Mouse (Mus musculus) natural killer cell, adult 2 months (primary cell): ENCODE measurements at regions not wholly inside any gene's neighbourhood (a gene's known extent, or its start where the extent isn't known, plus 50 kb on each side); places are given as distances from the start of the nearest gene placed in this dataset.

Source experiments
- DNase-seq, 2 experiments: peaks; one replicate each; pipeline ENCODE4 v3.0.0; 2022; ENCODE audit warnings: low spot score in 2 of 2

DNA sequence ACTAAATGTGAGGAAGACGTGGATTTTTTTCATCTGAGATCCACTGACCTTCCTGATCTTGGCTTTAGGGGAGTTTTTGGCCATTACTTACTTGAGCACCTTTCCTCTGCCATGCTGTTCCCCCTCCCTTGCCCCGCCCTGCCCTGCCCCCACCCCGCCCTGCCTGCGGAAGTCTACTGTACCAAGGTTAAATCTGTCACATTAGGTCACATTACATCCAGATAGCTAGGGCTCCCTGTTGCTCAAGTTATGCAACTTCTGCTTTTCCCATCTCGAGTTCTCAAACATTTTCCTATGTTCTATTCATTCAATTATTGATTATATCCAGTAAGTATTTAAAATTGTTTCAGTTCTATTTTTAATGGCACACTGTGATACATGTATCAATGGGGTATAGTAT lies 144.7 kb upstream of the Cnot2 start:
- DNase-seq = no peak

DNA sequence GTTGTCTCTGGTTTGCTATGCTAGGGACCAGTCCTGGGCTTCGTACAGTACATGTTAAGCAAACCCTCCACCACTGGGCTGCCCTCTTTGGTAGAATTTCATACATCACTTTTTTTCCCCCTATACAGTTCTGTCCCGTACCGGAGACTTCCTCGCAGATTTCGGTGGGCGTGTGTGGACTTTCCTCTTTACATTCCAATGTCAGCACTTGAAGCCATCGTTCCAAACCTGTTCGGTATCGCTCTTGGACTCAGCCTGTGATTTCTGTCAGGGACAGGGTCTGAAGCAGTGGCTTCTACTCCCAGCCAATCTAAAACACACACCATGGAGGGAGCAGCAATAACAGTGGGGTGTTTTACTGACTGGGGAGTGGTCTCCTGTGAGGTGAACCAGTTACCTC lies 140.7 kb upstream of the Cnot2 start:
- DNase-seq = no peak

DNA sequence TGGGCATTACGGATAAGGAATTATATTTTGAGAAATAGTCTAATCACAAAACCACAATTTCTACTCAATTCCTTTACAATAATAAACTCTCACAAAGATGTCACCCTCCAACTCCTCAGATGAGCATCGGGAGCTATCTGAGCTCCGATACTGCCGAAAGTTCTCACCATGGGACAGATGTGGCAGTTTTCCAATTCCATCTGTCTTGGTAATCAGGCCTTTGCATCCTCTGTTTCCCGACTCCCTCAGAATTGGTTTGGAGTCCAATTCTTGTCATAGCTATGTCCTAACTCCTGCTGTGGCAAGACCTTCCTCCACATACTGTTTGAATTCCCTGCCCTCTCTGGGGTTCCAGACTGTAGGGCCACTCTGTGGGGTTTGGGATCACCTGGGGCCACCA lies 138.3 kb upstream of the Cnot2 start:
- no peak for DNase-seq

DNA sequence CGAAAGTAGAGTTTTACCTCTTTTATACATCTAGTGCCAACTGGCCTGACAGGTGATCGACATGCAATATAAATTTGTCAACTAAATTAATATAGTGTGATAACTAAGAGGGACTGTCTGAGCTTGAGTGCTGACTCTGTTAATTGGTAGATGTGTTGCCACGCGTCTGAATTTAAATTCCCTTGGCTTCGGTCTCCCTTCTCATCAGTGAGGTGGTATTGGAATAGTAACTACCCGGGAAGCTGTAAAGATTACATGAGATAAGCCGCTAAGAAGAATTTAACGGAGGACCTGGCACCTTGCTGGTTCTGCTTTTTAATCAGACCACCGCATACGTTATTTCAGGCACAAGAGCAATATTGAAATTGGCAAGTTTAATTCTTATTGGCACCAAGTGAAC lies 136.7 kb upstream of the Cnot2 start:
- no peak for DNase-seq

DNA sequence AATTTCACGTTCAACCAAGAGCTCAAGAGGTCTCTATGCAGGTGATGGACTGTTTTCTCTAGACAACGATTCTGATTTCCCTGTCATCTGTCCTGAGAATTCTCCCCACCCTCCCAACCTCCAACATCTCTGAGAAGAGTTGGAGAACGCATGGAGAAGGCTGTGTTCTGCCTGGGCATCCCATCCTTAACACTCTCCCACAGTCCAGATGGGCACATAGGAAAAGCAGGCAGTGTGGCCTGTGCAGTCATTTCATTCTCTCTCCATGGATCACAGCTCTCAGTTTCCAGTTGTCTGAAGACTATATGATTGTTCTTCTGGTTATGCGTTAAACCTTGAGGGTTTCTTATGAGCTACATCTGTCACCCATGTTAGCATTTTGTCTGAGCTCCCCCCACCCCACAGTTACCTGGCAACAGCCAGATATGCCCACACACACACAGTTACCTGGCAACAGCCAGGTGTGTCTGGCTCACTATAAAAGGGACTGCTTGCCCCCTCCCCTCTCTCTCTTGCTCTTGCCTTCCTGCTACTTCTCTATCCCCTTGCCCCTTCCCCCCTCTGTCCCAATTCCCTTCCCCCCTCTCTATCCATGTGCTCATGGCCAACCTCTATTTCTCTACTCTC lies 135.8 kb upstream of the Cnot2 start:
- DNase-seq = no peak

DNA sequence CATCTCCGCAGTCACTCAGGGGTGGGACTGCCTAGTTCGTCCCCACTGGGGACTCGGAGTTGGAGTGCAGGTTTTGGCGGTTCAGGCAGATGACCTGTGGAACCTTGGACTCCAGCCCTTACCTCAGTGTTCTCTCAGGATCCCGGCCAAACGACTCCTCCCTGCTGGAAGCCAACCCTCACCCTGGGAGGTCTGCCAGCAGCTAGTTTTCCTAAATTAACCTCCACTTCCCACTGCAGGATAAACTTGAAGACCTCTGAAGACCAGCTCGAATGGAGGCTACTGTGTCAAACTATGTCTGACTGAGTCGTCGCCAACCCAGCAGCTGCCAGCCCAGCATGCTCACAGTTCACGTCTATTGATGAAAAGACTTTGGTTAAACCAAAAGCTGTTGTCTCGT lies 132.1 kb upstream of the Cnot2 start:
- no peak for DNase-seq

DNA sequence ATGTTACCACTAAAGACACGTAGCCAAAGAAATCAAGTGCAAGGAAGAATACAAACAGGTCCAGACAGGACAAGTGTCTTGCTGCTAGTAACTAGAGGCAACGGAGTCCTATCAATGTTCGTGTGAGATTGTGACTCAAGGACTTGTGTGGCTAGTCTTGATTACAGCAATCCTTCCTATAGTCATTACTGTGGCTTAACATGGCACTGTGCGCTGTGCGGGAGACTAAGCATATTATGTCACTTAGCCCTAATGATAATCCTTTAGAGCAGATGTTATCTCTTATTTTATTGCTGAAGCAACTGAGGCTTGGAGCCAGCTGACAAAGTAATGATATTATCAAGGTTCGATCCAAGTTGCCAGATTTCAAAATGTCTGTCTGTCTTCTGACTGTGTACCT lies 125.7 kb upstream of the Cnot2 start:
- no peak for DNase-seq

DNA sequence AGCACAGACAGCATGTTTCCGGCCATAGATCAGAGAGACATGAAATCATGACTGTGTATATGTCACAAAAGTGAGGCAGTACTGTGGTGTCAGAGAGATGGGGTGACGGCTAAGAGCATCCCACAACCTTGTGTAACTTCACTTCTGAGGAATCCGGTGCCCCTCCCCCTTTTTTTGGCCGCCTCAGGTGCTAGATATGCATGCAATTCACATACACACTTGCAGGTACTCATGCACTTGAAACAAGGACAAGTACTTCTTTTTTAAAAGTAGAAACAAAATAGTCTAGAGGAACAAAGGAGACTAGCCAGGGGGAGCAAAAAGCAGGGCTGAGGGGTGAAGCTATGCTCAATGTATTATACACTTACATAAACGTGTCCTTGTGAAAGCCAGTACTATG lies 120.0 kb upstream of the Cnot2 start:
- DNase-seq = no peak

DNA sequence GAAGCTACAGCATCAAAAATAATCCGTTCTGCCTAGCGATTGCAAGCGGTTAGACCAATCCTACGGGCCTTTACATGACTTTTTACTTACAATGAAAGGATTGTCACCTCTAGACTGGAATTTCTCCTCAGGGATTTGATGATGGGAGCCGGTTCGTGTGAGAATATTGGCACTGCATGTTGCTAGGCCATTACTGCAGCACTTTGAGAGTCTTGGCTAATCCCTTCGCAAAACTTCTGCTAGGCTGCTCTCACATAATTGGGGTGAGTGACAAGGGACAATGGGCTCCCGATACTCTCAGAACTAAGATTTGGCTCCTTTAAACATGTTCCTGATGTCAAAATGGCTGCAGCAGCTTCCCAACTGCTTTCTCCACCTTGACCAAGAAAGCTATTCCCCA lies 118.4 kb upstream of the Cnot2 start:
- DNase-seq = no peak

DNA sequence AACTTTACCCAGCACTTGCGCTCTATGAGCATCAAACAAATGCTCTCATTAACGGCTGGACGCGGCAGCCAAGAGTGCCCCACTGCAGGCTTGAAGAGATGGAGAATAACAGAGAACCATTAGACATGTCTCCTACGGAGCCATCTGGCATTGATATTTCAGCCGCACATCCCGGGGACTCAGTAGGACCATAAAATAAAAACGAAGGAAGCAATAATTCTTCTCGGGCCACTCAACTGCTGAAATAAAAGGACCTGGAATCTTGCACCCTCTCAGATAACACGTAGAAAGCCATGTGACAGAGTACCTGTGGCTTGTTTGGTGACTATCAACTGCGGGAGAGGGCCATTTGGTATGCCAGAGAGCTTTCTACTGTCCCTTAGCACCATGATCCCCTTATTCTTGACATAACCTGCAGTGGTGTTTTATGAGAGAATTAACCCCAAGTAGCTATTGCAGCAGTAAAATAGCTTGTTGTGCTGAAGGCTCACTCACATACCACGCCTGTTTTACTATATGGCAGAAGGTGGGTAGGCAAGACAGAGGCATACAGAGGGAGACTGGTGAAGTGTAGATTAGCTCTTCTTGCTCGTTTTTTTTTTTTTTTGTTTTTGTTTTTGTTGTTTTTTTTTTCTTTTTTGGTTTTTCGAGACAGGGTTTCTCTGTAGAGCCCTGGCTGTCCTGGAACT lies 116.5 kb upstream of the Cnot2 start:
- no peak for DNase-seq

DNA sequence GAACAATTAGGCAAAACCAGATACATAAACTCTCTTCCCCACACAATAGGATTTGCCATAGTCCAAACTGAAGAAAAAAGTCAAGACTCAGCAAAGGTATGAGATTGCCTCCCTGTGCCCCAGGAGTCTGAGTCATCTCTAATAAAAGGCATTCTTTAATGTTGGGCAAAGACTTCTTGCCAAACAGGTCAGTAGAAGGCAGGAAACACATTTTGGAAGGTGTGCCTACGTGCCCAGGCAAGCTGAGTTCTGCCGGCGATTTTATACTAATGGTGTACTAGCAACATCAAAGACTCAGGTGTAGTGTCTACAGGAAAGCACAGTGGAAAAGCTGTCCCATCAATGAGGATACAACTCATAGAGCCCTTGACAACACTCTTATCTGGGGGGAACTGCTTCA lies 112.5 kb upstream of the Cnot2 start:
- no peak for DNase-seq

DNA sequence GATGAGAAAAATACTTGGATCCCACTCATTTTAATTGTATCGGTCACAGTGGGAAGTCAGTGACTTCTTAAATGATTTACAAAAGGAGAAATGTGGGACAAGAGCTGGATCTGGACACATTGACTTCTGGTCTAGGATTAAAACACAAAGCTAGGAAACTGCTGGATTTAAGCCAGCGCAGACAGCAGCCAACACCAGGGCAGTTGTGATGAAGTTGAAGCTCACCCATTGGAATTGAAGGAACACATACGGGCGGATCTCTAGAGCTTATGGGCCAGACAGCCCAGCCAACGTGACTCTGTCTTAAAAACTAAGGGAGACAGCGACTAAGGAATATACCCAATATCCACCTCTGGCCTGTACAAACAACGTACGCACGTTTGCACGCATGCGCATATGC lies 105.4 kb upstream of the Cnot2 start:
- DNase-seq = no peak

DNA sequence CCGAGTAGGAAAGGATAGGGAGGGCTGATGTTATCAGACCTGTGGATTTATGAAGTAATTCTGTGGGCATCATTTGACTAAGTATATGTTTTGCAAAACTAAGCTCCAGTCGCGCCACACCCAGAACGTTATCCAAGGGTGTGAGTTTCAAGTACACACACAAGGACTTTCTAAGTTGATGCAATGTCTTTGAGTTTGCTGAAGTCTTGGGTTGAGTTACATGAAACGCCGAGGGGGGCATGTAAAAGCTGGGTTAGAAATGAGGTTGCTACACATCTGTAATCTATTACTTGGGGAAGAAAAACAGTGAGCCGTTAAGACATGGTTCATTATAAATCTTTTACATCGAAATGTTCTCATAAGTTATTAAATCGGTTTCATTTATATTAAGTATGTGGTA lies 102.1 kb upstream of the Cnot2 start:
- no peak for DNase-seq

DNA sequence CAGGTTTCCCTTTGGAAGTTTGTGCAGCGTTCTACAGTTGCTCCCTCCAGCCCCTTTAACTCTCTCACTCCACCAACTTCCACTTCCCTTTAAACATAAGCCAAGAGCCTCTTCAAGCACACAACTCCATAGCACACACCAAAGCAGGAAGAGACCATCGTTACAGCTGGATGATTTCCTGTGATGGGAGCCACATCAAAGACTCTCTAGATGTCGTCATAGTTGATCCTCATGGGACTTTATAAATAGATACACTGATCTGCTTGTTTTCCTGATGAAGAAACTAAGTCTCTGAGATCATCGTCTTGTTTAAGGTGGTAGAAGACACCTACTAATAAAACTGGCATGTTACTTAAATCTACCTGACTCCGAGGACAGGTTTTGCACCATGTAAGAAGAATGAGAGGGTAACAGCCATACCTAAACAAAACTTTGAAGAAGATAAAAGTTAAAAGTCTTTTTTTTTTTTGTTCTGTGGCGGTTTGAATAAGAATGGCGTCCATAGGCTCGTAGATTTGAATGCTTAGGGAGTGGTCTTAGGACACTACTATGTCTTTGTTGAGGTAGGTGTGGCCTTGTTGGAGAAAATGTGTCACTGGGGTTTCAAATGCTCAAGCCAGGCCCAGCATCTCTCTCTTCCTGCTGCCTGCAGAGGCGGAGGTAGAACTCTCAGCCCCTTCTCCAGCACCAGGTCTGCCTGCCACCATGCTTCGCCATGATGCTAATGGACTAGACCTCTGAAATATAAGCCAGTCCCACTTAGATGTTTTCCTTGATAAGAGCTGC lies 97.8 kb upstream of the Cnot2 start:
- DNase-seq = no peak

DNA sequence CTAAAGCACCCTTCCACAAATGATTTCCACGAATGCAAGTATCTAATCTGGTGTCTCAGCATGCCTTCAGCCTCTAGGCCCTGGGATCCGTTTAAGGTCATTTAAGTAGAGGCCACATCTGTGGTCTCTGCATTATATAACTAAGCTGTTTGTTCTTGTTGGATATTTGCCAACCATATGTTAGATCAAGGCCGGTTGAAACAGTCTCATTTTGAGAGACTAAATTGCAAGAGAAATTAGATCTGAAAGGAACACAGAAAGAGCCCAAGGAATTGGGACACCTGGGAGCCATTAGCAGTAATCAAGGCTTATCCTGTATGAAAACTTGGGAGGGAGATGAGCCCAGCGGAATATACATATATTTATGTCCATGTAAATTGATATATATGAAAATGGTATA lies 96.6 kb upstream of the Cnot2 start:
- no peak for DNase-seq

DNA sequence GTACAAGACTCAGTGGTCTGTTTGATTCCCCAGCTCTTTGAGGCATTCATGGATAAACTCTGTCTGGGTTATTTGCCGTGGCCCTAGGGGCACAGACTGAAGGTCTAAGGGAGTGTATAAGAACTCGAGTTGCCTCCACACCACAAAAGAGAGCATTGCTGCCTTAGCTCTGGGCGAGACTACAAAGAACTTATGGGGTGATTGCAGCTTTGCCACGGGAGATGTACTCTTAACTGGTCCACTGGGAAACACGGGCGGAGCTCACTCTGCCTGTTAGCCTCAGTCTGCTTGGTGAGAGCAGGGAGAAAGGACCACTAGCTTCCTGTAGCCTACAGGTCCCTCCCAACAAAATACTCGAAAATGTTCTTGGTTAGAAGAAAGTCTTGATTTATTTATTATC lies 93.9 kb upstream of the Cnot2 start:
- no peak for DNase-seq

DNA sequence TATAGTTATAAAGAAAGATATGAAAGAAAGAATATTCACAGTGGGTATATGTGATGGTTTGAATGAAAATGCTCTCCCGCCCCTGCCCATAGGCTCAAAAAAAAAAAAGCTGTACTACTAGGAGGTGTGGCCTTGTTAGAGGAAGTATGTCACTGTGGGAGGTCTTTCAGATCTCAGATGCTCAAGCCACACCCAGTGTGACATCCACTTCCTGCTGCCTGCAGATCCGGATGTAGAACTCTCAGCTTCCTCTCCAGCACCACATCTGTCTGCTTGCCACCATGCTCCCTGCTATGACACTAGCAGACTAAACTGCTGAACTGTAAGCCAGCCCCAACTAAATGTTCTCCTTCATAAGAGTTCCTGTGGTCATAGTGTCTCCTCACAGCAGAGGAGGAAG lies 93.0 kb upstream of the Cnot2 start:
- peak in 1 of 2 experiments; percentile 10 for DNase-seq

DNA sequence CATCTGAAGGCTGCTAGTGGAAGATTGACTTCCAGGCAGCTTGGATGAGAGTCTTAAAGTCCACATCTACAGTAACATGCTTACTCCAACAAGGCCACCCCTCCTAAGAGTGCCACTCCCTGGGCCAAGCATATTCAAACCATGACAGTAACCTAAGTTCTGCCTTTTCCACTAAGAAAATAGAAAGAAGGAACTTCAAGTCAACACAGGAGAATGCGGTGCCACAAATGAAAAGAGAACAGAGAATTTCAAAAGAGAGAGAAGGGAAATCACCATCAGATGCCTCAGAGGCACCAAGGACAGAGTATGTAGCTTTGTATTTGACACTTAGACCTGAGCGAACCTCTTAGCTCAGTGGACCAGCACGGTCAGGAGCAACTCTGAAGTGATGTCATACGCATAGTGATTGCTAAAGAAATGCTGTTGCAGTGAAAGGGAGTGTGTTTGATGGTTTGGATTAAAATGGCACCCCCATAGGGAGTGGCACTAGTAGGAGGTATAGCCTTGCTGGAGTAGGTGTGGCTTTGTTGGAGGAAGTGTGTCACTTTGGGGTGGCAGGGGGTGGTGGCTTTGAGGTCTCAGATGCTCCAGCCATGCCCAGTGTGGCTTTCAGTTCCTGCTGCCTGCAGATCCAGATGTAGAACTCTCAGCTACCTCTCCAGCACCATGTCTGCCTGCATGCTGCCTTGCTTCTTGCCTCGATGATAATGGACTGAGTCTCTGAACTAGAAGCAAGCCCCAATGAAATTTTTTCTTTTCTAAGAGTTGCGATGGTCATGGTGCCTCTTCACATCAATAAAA lies 77.1 kb upstream of the Cnot2 start:
- DNase-seq = no peak

DNA sequence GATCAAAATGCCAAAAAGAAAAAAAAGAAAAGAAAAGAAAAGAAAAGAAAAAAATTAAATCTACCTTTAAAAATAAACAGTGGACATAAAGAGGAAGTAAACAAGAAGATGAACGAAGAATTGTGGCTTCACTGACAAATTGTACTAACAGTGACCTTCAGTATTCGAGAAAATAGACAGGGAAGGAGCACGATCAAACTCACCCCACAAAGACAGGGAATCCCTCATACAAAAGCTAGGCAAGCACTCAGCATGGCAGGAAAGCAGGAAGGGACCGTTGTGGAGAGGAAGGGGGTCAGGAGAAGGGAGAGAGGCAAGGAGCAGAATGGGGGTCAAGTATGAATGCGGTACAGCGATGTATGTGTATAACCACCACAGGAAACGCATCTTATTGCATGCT lies 74.6 kb upstream of the Cnot2 start:
- no peak for DNase-seq

DNA sequence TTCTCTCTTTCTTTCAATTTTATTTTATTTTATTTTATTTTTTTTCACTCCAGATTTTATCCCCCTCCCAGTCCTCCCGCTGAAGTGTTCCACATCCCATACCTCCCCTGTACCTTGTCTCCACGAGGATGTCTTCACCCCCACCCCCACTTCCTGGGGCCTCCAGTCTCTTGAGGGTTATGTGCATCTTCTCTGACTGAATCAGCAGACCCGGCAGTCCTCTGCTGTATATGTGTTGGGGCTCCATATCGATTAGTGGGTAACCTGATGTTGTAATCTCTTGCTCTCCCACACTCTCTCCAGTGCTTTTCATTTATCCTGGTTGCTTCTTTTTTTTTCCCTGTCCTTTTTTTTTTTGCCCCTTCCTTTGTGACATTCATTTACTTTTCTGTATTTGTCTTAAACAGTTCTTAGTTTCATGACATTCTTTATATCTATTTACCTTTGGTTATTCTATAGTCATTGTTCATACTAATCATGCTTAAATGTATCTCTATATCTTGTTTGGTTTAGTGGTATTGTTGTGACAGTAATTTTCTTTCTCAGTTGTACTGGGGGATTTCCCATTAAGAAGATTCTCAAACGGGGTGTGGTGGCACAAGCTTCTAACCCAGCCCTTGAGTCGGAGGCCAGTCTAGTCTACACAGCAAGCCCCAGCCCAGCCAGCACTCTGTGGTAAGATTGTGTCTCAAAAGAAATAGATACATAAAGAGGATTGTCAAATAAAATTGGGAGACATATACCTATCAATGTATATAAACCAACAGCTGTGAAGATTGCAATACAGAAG lies 73.9 kb upstream of the Cnot2 start:
- DNase-seq = peak in 1 of 2 experiments; percentile 20

DNA sequence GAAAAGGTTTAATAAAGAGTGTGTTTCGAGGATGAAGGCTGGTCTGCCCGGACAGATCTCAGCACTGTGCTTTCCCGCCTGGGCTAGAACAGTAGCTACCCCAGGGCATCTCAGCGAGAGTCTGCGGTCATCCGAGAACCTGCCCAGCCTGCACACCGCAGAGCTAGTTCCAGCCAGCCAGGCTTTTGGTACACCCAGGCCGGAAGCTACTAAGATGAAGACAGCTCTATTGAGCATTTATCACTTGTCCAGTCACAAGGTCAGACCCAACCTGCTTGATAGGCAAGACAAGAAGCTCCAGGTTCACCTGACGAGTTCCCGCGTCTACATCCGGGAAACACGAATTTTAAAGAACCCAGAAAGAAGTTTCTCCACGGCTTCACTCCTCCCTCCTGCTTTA lies 72.8 kb upstream of the Cnot2 start:
- DNase-seq = no peak

DNA sequence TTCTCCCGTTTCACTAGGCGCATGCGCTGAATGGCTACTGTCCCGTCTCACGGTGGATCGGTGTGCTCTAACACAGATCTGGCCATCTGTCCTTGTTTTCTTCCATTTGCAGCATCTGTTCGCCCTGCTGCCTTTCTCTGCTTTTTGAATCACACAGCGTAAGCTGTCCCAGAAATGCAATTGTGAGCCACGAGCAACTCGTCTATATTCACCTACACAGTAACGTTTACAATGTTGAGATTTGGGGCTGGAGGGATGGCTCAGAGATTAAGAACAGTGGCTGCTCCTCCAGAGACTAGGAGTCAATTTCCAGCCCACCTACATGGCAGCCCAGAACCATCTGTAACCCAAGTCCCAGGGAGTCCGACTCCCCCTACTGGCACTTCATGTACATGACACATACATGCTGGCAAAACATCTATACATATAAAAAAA lies 72.2 kb upstream of the Cnot2 start:
- DNase-seq = no peak
